Mouse (Mus musculus): Measurements from ENCODE around the gene Ppp1r14d. TPM values are rescaled to one million over a fixed set of nuclear protein-coding genes. Genes with fewer than 3 reads are reported as not detected.

Ppp1r14d gene
- polyA plus RNA-seq, 1 experiment from 2014 or later = not detected

DNA sequence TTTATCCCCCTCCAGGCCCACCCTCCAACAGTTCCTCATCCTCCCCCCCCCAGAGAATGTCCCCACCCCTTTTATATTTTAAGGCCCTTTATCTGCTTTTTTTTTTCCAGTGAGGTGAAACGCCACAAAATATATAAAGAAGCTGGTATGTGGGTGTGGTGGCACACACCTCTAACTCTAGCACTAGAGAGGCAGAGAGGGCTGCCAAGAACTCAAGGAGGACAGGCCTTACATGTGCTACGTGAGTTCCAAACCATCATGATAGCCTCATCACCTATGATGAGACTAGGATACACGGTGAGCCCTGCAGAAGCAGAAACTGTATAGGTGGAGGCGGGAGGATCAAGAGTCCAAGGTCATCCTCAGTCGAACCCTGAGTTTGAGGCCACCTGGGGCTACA, 38.7 kb downstream of the Ppp1r14d start:
- ATAC-seq = no peak
- H3K4me1 ChIP-seq (replicated peaks) = peaks cover 6% of the 10 kb centered on the region
- no peak overlapping the region for H3K4me2 ChIP-seq (replicated peaks)
- no peak overlapping the region for H3K9ac ChIP-seq (replicated peaks)
- H3K4me3 ChIP-seq (replicated peaks) = no peak overlapping the region
- H3K27me3 ChIP-seq = no peaks in the 10 kb centered on the region
- no peaks in the 10 kb centered on the region for H3K9me3 ChIP-seq
- peaks cover 2% of the 10 kb centered on the region; the same call in 1 of the 2 replicates for H3K36me3 ChIP-seq
- no peak overlapping the region for H3K27ac ChIP-seq
- WGBS = 90% methylated on average over 5 of the region's 5 CpGs

DNA sequence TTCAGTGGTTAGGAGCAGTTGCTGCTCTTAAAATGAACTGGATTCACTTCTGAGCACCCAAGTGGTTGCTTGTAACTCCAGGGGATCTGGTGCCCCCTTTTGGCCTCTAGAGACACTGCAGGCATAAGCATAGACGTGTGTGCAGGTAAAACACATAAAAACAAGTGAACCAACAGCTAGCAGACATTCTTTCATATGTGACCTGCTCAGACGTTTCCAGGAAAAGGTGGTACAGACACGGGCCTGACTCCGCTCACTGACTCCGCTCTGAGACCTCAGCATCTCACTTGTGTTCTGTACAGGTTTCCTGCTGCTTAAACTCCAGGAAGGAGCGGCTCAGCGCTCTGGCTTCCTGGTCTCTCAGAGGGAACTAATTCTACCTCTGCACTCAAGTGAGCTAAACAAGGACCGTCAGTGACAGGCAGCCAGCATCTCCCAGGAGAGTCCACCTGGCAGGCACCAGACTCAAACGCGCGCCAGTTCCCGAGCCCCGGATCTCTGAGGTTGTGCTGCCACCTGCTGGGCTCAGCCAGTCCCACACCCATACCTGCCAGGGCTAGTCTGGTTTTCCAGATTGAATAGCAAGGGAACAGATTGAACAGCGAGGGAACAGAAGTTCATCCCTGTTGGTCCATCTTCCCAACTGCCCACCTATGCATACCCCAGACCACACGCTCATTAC, 40.5 kb downstream of the Ppp1r14d start:
- Histone ChIP-seq H3K4me3 (replicated peaks) (peak overlapping the region; percentile 27), H3K27ac (no peak overlapping the region), H3K4me2 (replicated peaks) (peak overlapping the region; percentile 57), H3K9me3 (no peaks in the 10 kb centered on the region), H3K4me1 (replicated peaks) (peaks cover 6% of the 10 kb centered on the region), H3K36me3 (peaks cover 18% of the 10 kb centered on the region), H3K9ac (replicated peaks) (peak overlapping the region; percentile 40; the same call in 1 of the 2 replicates), H3K27me3 (no peaks in the 10 kb centered on the region)
- 6% methylated on average over 15 of the region's 15 CpGs for WGBS
- peak; percentile 78 for ATAC-seq

- Histone ChIP-seq H3K4me2 (replicated peaks) (no peak overlapping the region), H3K4me3 (replicated peaks) (no peak overlapping the region), H3K36me3 (peaks cover 69% of the 10 kb centered on the region), H3K27me3 (no peaks in the 10 kb centered on the region), H3K9ac (replicated peaks) (no peak overlapping the region), H3K27ac (no peak overlapping the region), H3K9me3 (no peaks in the 10 kb centered on the region), H3K4me1 (replicated peaks) (no peaks in the 10 kb centered on the region)
- ATAC-seq = no peak
- 80% methylated on average over 7 of the region's 7 CpGs for whole genome bisulfite sequencing
Measured at GRCm38 (mm10) chr2:119182914-119183313, 46.8 kb downstream of the Ppp1r14d start.

GRCm38 (mm10) chr2:119177384-119177939, 52.2 kb downstream of the Ppp1r14d start:
- no peak for ATAC-seq
- WGBS = 91% methylated on average over 5 of the region's 5 CpGs
- H3K36me3 ChIP-seq = peaks cover 66% of the 10 kb centered on the region
- no peak overlapping the region for H3K9ac ChIP-seq (replicated peaks)
- H3K27ac ChIP-seq = no peak overlapping the region
- H3K9me3 ChIP-seq = no peaks in the 10 kb centered on the region
- H3K4me2 ChIP-seq (replicated peaks) = no peak overlapping the region
- peaks cover 23% of the 10 kb centered on the region for H3K4me1 ChIP-seq (replicated peaks)
- H3K27me3 ChIP-seq = no peaks in the 10 kb centered on the region
- no peak overlapping the region for H3K4me3 ChIP-seq (replicated peaks)

GRCm38 (mm10) chr2:119176761-119177160, 52.9 kb downstream of the Ppp1r14d start:
- Histone ChIP-seq H3K4me3 (replicated peaks) (no peak overlapping the region), H3K36me3 (peaks cover 62% of the 10 kb centered on the region), H3K27me3 (no peaks in the 10 kb centered on the region), H3K9ac (replicated peaks) (peak overlapping the region; percentile 10; the same call in 1 of the 2 replicates), H3K4me1 (replicated peaks) (peaks cover 28% of the 10 kb centered on the region), H3K27ac (no peak overlapping the region), H3K4me2 (replicated peaks) (no peak overlapping the region), H3K9me3 (no peaks in the 10 kb centered on the region)
- 49% methylated on average over 3 of the region's 3 CpGs for WGBS
- no peak for ATAC-seq

GRCm38 (mm10) chr2:119175614-119176013, 54.1 kb downstream of the Ppp1r14d start:
- ATAC-seq = no peak
- Histone ChIP-seq H3K4me3 (replicated peaks) (no peak overlapping the region), H3K36me3 (peaks cover 56% of the 10 kb centered on the region), H3K9ac (replicated peaks) (no peak overlapping the region), H3K9me3 (no peaks in the 10 kb centered on the region), H3K4me2 (replicated peaks) (no peak overlapping the region), H3K27me3 (no peaks in the 10 kb centered on the region), H3K4me1 (replicated peaks) (peaks cover 28% of the 10 kb centered on the region), H3K27ac (no peak overlapping the region)
- WGBS = 74% methylated on average over 6 of the region's 6 CpGs

DNA sequence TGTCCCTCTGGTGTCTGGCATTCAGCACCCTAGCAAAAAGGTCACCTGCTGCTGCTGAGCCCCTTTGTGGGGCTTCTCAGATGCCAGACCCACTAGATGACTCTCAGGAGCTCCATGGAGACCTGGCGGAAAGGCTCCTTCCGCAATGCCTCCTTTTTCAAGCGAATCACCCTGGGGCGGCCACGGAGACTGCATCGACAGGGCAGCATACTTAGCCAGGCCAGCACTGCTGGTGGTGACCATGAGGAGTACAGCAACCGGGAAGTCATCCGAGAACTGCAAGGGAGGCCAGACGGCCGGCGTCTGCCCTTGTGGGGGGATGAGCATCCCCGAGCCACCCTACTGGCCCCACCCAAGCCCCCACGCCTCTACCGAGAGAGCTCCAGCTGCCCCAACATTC, 54.8 kb downstream of the Ppp1r14d start:
- H3K36me3 ChIP-seq = peaks cover 49% of the 10 kb centered on the region
- H3K27me3 ChIP-seq = no peaks in the 10 kb centered on the region
- WGBS = 53% methylated on average over 14 of the region's 14 CpGs
- H3K4me2 ChIP-seq (replicated peaks) = no peak overlapping the region
- H3K4me3 ChIP-seq (replicated peaks) = no peak overlapping the region
- H3K27ac ChIP-seq = no peak overlapping the region
- peaks cover 28% of the 10 kb centered on the region for H3K4me1 ChIP-seq (replicated peaks)
- 0 out of 2 replicates have a peak overlapping the region, but pooled peaks have one; percentile 19 for H3K9ac ChIP-seq (replicated peaks)
- no peaks in the 10 kb centered on the region for H3K9me3 ChIP-seq
- no peak for ATAC-seq

GRCm38 (mm10) chr2:119173991-119174651, 55.6 kb downstream of the Ppp1r14d start, which contains the start of gene Gm14137:
Gm14137 (plus strand) TSS chr2:119174509.
- Histone ChIP-seq H3K36me3 (peaks cover 41% of the 10 kb centered on the region), H3K4me1 (replicated peaks) (peaks cover 28% of the 10 kb centered on the region), H3K9me3 (no peaks in the 10 kb centered on the region), H3K9ac (replicated peaks) (peak within 1 kb of the TSS; percentile 48), H3K4me2 (replicated peaks) (no peak within 1 kb of the TSS; the same call in 1 of the 2 replicates), H3K27me3 (peaks cover under 1% of the 10 kb centered on the region; the same call in 1 of the 2 replicates), H3K4me3 (replicated peaks) (no peak within 1 kb of the TSS), H3K27ac (no peak within 1 kb of the TSS)
- WGBS = 42% methylated on average over 8 of the region's 8 CpGs
- 0 out of 2 replicates have a peak, but pooled peaks have one; percentile 35 for ATAC-seq

DNA sequence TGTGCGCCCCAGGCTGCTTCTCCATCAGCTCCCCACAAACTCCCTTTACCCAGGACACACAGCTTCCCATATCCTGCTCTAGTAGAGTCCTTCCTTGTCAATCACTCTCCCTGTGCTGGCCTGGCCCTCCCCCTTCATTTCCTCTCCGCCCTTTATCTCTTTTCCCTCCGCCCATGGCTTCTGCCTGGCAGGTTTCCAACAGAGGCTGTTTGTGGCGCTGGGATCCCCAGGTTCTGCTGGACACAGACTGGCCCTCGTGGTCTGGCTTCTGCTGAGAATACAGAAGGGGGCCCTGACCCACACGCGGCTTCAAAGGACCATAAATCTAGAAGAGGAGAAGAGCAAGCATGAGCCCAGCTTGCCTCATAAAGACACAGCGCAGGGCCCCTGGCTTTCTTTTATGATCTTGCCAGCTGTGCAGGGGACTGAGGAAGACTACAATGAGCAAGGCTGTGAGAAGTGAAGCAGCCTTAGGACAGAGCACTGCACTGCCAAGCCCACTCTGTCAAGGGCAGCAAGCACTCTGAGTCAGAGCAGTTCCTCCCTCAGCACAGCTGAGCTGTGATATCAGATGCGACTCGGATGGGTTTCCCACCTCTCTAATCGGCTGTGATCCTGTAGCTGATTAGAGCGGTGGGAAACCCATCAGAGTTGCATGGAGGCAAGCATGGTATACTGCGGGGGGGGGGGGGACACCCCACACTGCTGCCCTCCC, 56.7 kb downstream of the Ppp1r14d start:
- 25% methylated on average over 13 of the region's 13 CpGs for WGBS
- ATAC-seq = peak; percentile 46
- Histone ChIP-seq H3K27me3 (peaks cover 9% of the 10 kb centered on the region), H3K4me2 (replicated peaks) (peak overlapping the region; percentile 25), H3K4me1 (replicated peaks) (peaks cover 30% of the 10 kb centered on the region), H3K36me3 (peaks cover 30% of the 10 kb centered on the region), H3K9me3 (no peaks in the 10 kb centered on the region), H3K27ac (peak overlapping the region; percentile 67), H3K9ac (replicated peaks) (peak overlapping the region; percentile 48), H3K4me3 (replicated peaks) (no peak overlapping the region)

DNA sequence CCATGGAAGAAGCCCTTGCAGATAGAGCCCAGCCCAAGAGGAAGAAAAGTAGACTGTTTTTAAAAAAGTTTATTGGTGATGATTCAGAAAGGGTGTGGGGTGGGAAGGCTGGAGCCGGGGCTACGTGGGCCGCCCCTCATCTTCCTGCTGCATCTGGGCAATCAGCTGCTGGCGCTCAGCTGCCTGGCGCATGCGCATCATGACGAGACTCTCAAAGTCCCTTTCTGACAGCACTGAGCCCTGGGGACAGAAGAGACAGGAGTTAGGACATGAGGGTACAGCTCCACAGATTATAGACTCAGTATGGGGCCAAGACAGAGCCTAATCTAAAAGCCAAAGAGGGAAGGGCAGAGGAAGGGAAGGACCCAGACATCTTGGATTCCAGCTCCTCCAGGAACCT, 57.3 kb downstream of the Ppp1r14d start:
- WGBS = 80% methylated on average over 7 of the region's 7 CpGs
- Histone ChIP-seq H3K36me3 (peaks cover 25% of the 10 kb centered on the region), H3K4me1 (replicated peaks) (peaks cover 35% of the 10 kb centered on the region), H3K4me2 (replicated peaks) (peak overlapping the region; percentile 25; the same call in 1 of the 2 replicates), H3K9ac (replicated peaks) (peak overlapping the region; percentile 48; the same call in 1 of the 2 replicates), H3K9me3 (no peaks in the 10 kb centered on the region), H3K27ac (peak overlapping the region; percentile 67), H3K27me3 (peaks cover 15% of the 10 kb centered on the region), H3K4me3 (replicated peaks) (no peak overlapping the region)
- no peak for ATAC-seq

GRCm38 (mm10) chr2:119171574-119171973, 58.1 kb downstream of the Ppp1r14d start:
- H3K27ac ChIP-seq = no peak overlapping the region
- H3K36me3 ChIP-seq = peaks cover 17% of the 10 kb centered on the region
- H3K4me3 ChIP-seq (replicated peaks) = no peak overlapping the region
- no peak overlapping the region for H3K9ac ChIP-seq (replicated peaks)
- H3K4me1 ChIP-seq (replicated peaks) = peaks cover 44% of the 10 kb centered on the region
- no peak for ATAC-seq
- no peaks in the 10 kb centered on the region for H3K9me3 ChIP-seq
- H3K27me3 ChIP-seq = peaks cover 24% of the 10 kb centered on the region
- H3K4me2 ChIP-seq (replicated peaks) = no peak overlapping the region
- WGBS = 83% methylated on average over 8 of the region's 8 CpGs

Measured in midbrain, embryonic 13.5 days (tissue).